Mouse (Mus musculus): ENCODE measurements around the gene Snx9. TPM values are rescaled to one million over a fixed set of nuclear protein-coding genes. Genes with fewer than 3 reads are reported as not detected.

The Snx9 gene
- polyA plus RNA-seq, 1 experiment from 2014 or later = 8.1 TPM

- Histone ChIP-seq H3K36me3 (no peaks in the 10 kb centered on the region), H3K27me3 (replicated peaks) (no peaks in the 10 kb centered on the region), H3K9me3 (replicated peaks) (no peaks in the 10 kb centered on the region), H3K9ac (replicated peaks) (no peak overlapping the region), H3K4me2 (no peak overlapping the region), H3K4me1 (0 out of 2 replicates have a peak, but pooled peaks cover 6% of the 10 kb centered on the region), H3K27ac (replicated peaks) (no peak overlapping the region), H3K4me3 (replicated peaks) (no peak overlapping the region)
- no peak for ATAC-seq (ENCODE audit: low FRiP score)
- WGBS = 86% methylated on average over 1 of the region's 1 CpGs
Observed at GRCm38 (mm10) chr17:5831257-5831806, 9.8 kb upstream of the Snx9 start.

GRCm38 (mm10) chr17:5834166-5834565 is 7.0 kb upstream of the Snx9 start:
- Histone ChIP-seq H3K4me1 (no peaks in the 10 kb centered on the region), H3K36me3 (no peaks in the 10 kb centered on the region), H3K27me3 (replicated peaks) (no peaks in the 10 kb centered on the region), H3K9me3 (replicated peaks) (no peaks in the 10 kb centered on the region), H3K4me2 (no peak overlapping the region), H3K27ac (replicated peaks) (no peak overlapping the region), H3K4me3 (replicated peaks) (no peak overlapping the region), H3K9ac (replicated peaks) (no peak overlapping the region)
- WGBS = 74% methylated on average over 3 of the region's 3 CpGs
- no peak for ATAC-seq (ENCODE audit: low FRiP score)

DNA sequence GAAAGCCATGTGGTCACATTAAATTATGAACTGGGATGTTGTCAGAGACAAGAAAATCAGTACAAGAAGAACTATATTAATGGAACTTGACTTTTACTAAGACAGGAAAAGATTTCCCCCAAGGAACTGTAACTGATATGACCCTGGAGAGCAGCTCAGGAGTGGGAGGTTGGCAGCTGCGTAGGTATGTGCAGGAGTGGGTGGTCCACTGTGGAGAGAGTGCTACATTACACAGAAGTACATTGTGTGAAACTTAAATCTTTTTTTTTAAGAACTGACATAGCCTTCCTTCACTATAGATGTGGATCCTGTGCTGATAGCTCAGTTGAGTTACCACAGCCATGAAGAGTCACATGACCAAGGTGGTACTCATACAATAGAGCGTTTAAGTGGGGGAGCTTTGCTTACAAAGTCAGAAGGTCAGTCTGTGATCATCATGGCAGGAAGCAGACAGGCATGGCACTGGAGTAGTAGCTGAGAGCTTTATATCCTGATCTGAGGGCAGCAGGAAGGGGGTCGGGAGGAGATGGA is 6.3 kb upstream of the Snx9 start:
- Histone ChIP-seq H3K4me1 (peaks cover 1% of the 10 kb centered on the region; the same call in 1 of the 2 replicates), H3K9ac (replicated peaks) (no peak overlapping the region), H3K27me3 (replicated peaks) (no peaks in the 10 kb centered on the region), H3K9me3 (replicated peaks) (no peaks in the 10 kb centered on the region), H3K36me3 (no peaks in the 10 kb centered on the region), H3K27ac (replicated peaks) (no peak overlapping the region), H3K4me2 (no peak overlapping the region), H3K4me3 (replicated peaks) (no peak overlapping the region)
- 86% methylated on average over 3 of the region's 3 CpGs for WGBS
- no peak for ATAC-seq (ENCODE audit: low FRiP score)

- H3K9me3 ChIP-seq (replicated peaks) = no peaks in the 10 kb centered on the region
Observed at GRCm38 (mm10) chr17:5839549-5840240, 1.4 kb upstream of the Snx9 start.

DNA sequence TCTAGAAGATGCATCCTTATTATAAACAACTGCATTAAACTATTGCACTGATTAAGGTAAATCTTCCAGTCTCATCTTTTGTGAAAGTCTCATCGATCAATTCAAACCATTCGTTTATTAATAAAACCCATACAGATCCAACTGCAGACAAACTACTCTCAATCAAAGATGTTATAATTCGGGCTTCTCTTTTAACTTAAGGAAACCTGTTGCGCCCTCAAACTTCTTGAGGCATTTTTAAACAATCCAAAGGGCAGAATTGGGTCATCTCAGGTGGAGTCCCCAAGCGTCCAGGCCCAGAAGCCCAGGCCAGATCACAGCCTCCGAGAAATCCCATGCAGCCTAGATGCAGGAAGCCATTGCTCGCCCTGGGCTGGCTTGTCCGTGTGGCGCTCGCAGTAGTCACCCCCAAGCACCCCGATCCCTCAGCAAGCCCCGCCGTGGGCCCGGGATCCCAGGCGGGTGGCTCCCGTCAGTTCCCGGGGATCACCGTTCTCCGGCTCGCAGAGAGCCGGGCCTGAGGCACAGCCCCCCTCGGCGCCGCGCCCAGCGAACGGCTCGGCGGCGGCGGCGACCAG is 490 bp upstream of the Snx9 start:
- ATAC-seq (ENCODE audit: low FRiP score) = peak; percentile 67
- no peaks in the 10 kb centered on the region for H3K36me3 ChIP-seq
- peaks cover 16% of the 10 kb centered on the region for H3K4me1 ChIP-seq
- 5% methylated on average over 32 of the region's 32 CpGs for WGBS
- peak overlapping the region; percentile 85 for H3K4me3 ChIP-seq (replicated peaks)
- no peaks in the 10 kb centered on the region for H3K27me3 ChIP-seq (replicated peaks)
- peak overlapping the region; percentile 83 for H3K9ac ChIP-seq (replicated peaks)
- H3K27ac ChIP-seq (replicated peaks) = peak overlapping the region; percentile 93
- no peaks in the 10 kb centered on the region for H3K9me3 ChIP-seq (replicated peaks)
- peak overlapping the region; percentile 79 for H3K4me2 ChIP-seq

More at GRCm38 (mm10) chr17:5839549-5840240, 1.4 kb upstream of the Snx9 start:
- WGBS = 88% methylated on average over 5 of the region's 5 CpGs
- H3K36me3 ChIP-seq = no peaks in the 10 kb centered on the region
- no peak overlapping the region for H3K27ac ChIP-seq (replicated peaks)
- no peak overlapping the region for H3K9ac ChIP-seq (replicated peaks)
- H3K27me3 ChIP-seq (replicated peaks) = no peaks in the 10 kb centered on the region
- peaks cover 16% of the 10 kb centered on the region for H3K4me1 ChIP-seq
- ATAC-seq (ENCODE audit: low FRiP score) = no peak
- H3K4me2 ChIP-seq = no peak overlapping the region
- no peak overlapping the region for H3K4me3 ChIP-seq (replicated peaks)

DNA sequence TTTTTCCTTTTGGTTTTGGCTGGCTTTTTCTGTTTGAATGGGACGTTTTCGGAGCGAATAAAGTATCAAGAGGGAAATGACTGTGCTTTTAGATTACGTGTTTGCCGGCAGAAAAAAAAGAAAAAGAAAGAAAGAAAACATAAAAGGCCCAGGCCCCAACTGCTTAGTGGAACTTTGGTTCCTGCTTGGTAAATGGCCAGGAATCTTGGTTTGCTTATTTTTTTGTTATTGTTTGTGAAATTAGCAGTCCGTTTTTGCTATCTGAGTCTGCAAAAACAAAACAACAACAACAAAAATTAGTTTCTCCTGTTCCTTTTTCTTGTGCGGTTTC is 779 bp downstream of the Snx9 start:
- Histone ChIP-seq H3K27ac (replicated peaks) (peak overlapping the region; percentile 93), H3K9ac (replicated peaks) (peak overlapping the region; percentile 83), H3K9me3 (replicated peaks) (no peaks in the 10 kb centered on the region), H3K4me3 (replicated peaks) (peak overlapping the region; percentile 85), H3K4me1 (peaks cover 16% of the 10 kb centered on the region), H3K36me3 (no peaks in the 10 kb centered on the region), H3K4me2 (peak overlapping the region; percentile 79), H3K27me3 (replicated peaks) (no peaks in the 10 kb centered on the region)
- ATAC-seq (ENCODE audit: low FRiP score) = no peak
- 2% methylated on average over 7 of the region's 7 CpGs for WGBS

GRCm38 (mm10) chr17:5842988-5843640 is 2.0 kb downstream of the Snx9 start:
- Histone ChIP-seq H3K4me1 (peaks cover 16% of the 10 kb centered on the region), H3K4me3 (replicated peaks) (no peak overlapping the region), H3K9ac (replicated peaks) (no peak overlapping the region), H3K27ac (replicated peaks) (no peak overlapping the region), H3K9me3 (replicated peaks) (no peaks in the 10 kb centered on the region), H3K27me3 (replicated peaks) (no peaks in the 10 kb centered on the region), H3K36me3 (no peaks in the 10 kb centered on the region), H3K4me2 (0 out of 2 replicates have a peak overlapping the region, but pooled peaks have one; percentile 79)
- ATAC-seq (ENCODE audit: low FRiP score) = no peak
- WGBS = 81% methylated on average over 9 of the region's 9 CpGs

DNA sequence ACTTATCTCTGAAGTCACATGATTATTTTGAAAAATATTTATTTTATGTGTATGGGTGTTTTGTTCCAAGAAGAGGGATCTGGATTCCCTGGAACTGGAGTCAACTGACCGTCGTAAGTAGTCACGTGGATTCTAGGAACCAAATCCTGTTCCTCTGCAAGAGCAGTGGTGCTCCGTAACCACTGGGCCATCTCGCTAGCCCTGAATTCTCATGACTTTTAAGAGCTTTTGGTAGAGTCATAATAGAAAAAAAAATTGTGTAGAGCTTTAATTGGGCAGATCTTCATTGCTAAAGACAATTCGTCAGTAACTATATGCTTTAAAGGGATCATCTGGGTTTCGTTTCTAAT is 2.5 kb downstream of the Snx9 start:
- H3K9ac ChIP-seq (replicated peaks) = no peak overlapping the region
- H3K4me1 ChIP-seq = peaks cover 17% of the 10 kb centered on the region
- no peaks in the 10 kb centered on the region for H3K27me3 ChIP-seq (replicated peaks)
- no peak overlapping the region for H3K27ac ChIP-seq (replicated peaks)
- WGBS = 97% methylated on average over 7 of the region's 7 CpGs
- H3K4me3 ChIP-seq (replicated peaks) = no peak overlapping the region
- no peaks in the 10 kb centered on the region for H3K36me3 ChIP-seq
- no peaks in the 10 kb centered on the region for H3K9me3 ChIP-seq (replicated peaks)
- H3K4me2 ChIP-seq = no peak overlapping the region
- ATAC-seq (ENCODE audit: low FRiP score) = no peak

- H3K4me3 ChIP-seq (replicated peaks) = no peak overlapping the region
- H3K9ac ChIP-seq (replicated peaks) = no peak overlapping the region
- H3K9me3 ChIP-seq (replicated peaks) = no peaks in the 10 kb centered on the region
- H3K36me3 ChIP-seq = no peaks in the 10 kb centered on the region
- 88% methylated on average over 4 of the region's 4 CpGs for WGBS
- no peak overlapping the region for H3K4me2 ChIP-seq
- H3K4me1 ChIP-seq = peaks cover 27% of the 10 kb centered on the region
- no peak overlapping the region for H3K27ac ChIP-seq (replicated peaks)
- ATAC-seq (ENCODE audit: low FRiP score) = no peak
- H3K27me3 ChIP-seq (replicated peaks) = no peaks in the 10 kb centered on the region
Observed at GRCm38 (mm10) chr17:5845376-5845775, 4.2 kb downstream of the Snx9 start.

DNA sequence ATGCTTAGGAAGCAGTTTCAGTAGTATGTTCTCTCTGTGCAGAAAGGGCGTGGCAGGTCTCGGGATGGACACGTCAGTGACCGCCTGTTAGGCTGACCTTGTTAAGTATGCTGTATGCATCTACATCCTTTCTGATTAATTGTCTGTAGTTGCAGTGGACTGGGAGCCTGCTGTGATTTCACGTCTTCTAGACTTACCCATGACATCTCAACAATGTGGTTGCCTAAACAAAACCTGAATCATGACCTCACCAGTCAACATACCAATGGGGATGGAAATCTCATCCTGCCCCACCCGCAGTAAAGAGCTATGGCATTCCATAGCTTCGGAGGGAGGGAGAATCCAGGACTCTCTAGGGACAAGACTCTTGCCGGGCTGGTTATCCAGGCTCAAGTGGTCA is 5.0 kb downstream of the Snx9 start:
- Histone ChIP-seq H3K27ac (replicated peaks) (no peak overlapping the region), H3K27me3 (replicated peaks) (no peaks in the 10 kb centered on the region), H3K4me3 (replicated peaks) (no peak overlapping the region), H3K9me3 (replicated peaks) (no peaks in the 10 kb centered on the region), H3K36me3 (no peaks in the 10 kb centered on the region), H3K9ac (replicated peaks) (no peak overlapping the region), H3K4me1 (peaks cover 27% of the 10 kb centered on the region), H3K4me2 (no peak overlapping the region)
- 50% methylated on average over 8 of the region's 8 CpGs for WGBS
- no peak for ATAC-seq (ENCODE audit: low FRiP score)

- Histone ChIP-seq H3K36me3 (no peaks in the 10 kb centered on the region), H3K9me3 (replicated peaks) (no peaks in the 10 kb centered on the region), H3K9ac (replicated peaks) (peak overlapping the region; percentile 24), H3K4me1 (peaks cover 16% of the 10 kb centered on the region), H3K27me3 (replicated peaks) (no peaks in the 10 kb centered on the region), H3K4me2 (peak overlapping the region; percentile 64), H3K27ac (replicated peaks) (peak overlapping the region; percentile 69), H3K4me3 (replicated peaks) (peak overlapping the region; percentile 32)
- 66% methylated on average over 10 of the region's 10 CpGs for WGBS
- no peak for ATAC-seq (ENCODE audit: low FRiP score)
Observed at GRCm38 (mm10) chr17:5848706-5849415, 7.7 kb downstream of the Snx9 start.

Measured in neural tube, embryonic 15.5 days (tissue).